Mouse (Mus musculus): ENCODE measurements around the gene Ndufa10.

- no peak for TF ChIP-seq CTCF (IDR thresholded peaks at IDR 0.05; ENCODE audit: borderline replicate concordance, insufficient read depth, low read length)
- TF ChIP-seq POLR2A (IDR thresholded peaks at IDR 0.05; ENCODE audit: low read depth, low read length) = no peak
Observed at GRCm38 (mm10) chr1:92424714-92425113, 48.9 kb downstream of the Ndufa10 start.

All from embryonic fibroblast, embryonic 13.5 days (primary cell).